Mouse (Mus musculus) limb, embryonic 12.5 days (tissue): ENCODE results near the gene P2ry6. TPM values are rescaled to one million over a fixed set of nuclear protein-coding genes. Genes with fewer than 3 reads are reported as not detected.
A peak's percentile ranks its signal among the peaks of the same experiment; 100 is the strongest.

Experiments
- ATAC-seq: fragments of 200-750 bp; cut with Nextera tagmentation; 2 replicates; pipeline ENCODE4 v1.8.0; 2017; ENCODE audit warnings: low read depth, moderate TSS enrichment; ENCODE audit not compliant: insufficient number of reproducible peaks, insufficient read depth, low FRiP score, low TSS enrichment
- H3K27ac ChIP-seq: fragments of 300-500 bp; sonication (generic); 2 replicates; pipeline ENCODE4 v1.5.1; 2016; ENCODE audit warnings: mild to moderate bottlenecking, moderate library complexity
- H3K27me3 ChIP-seq: fragments of 300-500 bp; sonication (generic); 2 replicates; pipeline ENCODE4 v1.6.1; 2016; ENCODE audit warnings: mild to moderate bottlenecking, moderate library complexity
- H3K36me3 ChIP-seq: fragments of 300-500 bp; sonication (generic); 2 replicates; pipeline ENCODE4 v1.6.1; 2016; ENCODE audit warnings: mild to moderate bottlenecking, moderate library complexity
- H3K4me1 ChIP-seq: fragments of 300-500 bp; sonication (generic); replicated peaks from 2 replicates; pipeline ENCODE4 v1.6.1; 2016
- H3K4me2 ChIP-seq: fragments of 300-500 bp; sonication (generic); 2 replicates; pipeline ENCODE4 v1.6.1; 2016; ENCODE audit warnings: mild to moderate bottlenecking, moderate library complexity
- H3K4me3 ChIP-seq: fragments of 300-500 bp; sonication (generic); replicated peaks from 2 replicates; pipeline ENCODE4 v1.5.1; 2016; ENCODE audit warnings: mild to moderate bottlenecking
- H3K9ac ChIP-seq: fragments of 300-500 bp; sonication (generic); replicated peaks from 2 replicates; pipeline ENCODE4 v1.6.1; 2016; ENCODE audit warnings: mild to moderate bottlenecking, moderate library complexity
- H3K9me3 ChIP-seq: fragments of 300-500 bp; sonication (generic); 2 replicates; pipeline ENCODE4 v1.6.1; 2016; ENCODE audit warnings: mild to moderate bottlenecking, moderate library complexity
- WGBS: fragments of 180-500 bp; shearing (Covaris S2); methylation state at CpG from one replicate; pipeline ENCODE4 v1.1.7; 2016; 5-methylcytosine and 5-hydroxymethylcytosine counted together
- polyA plus RNA-seq: library from polyadenylated mRNA; unstranded; fragments of >200 nt; fragmentation: Nextera tagmentation; extraction: Ambion mirVana; gene quantifications from 2 replicates; pipeline ENCODE4 v1.2.1, GENCODE M21; 2016

Gene P2ry6
- polyA plus RNA-seq, 1 experiment from 2014 or later = 2.0 TPM

DNA sequence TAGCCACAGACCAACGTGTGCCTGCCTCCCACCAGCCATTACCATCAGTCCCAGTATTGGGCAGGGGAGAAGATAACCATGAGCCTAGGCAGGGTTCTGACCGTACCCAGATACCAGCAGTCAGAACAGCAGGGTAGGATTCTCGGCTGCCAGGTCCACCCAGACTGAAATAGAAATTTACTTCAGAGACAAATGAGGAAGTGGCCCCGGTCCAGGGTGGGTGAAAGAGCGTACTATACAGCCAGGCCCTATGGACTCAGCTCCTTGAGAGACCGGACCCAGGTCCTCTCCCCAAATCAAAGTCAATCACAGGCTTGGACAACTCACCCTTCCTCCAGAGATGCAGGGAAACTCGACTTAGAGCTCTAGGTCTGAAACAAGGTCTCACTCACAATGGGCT, 13.3 kb downstream of the P2ry6 start:
- WGBS = 79% methylated on average over 7 of the region's 7 CpGs
- ATAC-seq = no peak
- no peak overlapping the region for H3K27ac ChIP-seq

DNA sequence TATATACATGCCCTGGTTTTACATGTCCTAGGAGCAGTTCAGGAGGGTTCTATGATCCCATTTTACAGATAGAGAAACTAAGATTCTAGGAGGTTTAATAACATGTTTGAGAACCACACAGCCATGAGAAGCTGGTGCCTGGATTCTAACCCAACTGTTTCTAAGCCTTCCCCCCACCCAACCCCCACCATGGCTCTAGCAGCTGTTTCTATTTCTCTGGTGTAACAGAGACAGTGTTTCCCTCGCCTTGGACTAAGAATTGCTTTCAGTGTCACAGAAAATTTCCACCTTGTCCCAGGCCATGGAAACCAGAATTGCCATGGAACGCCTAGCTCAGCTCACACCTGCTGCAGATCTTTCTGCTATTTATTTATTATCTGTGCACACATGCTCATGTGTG, 14.0 kb downstream of the P2ry6 start:
- Histone ChIP-seq H3K27me3 (no peaks in the 10 kb centered on the region), H3K4me2 (no peak overlapping the region), H3K9ac (no peak overlapping the region), H3K9me3 (peaks cover 4% of the 10 kb centered on the region; the same call in 1 of the 2 replicates), H3K36me3 (no peaks in the 10 kb centered on the region), H3K4me1 (0 out of 2 replicates have a peak, but pooled peaks cover 14% of the 10 kb centered on the region), H3K27ac (no peak overlapping the region), H3K4me3 (no peak overlapping the region)
- 59% methylated on average over 2 of the region's 2 CpGs for WGBS
- ATAC-seq = no peak

More for the DNA sequence above, 13.3 kb downstream of the P2ry6 start:
- H3K4me3 ChIP-seq = no peak overlapping the region
- H3K36me3 ChIP-seq = no peaks in the 10 kb centered on the region
- H3K9me3 ChIP-seq = peaks cover 4% of the 10 kb centered on the region; the same call in 1 of the 2 replicates
- H3K4me2 ChIP-seq = no peak overlapping the region
- no peaks in the 10 kb centered on the region for H3K27me3 ChIP-seq
- H3K9ac ChIP-seq = no peak overlapping the region
- H3K4me1 ChIP-seq = 0 out of 2 replicates have a peak, but pooled peaks cover 14% of the 10 kb centered on the region

DNA sequence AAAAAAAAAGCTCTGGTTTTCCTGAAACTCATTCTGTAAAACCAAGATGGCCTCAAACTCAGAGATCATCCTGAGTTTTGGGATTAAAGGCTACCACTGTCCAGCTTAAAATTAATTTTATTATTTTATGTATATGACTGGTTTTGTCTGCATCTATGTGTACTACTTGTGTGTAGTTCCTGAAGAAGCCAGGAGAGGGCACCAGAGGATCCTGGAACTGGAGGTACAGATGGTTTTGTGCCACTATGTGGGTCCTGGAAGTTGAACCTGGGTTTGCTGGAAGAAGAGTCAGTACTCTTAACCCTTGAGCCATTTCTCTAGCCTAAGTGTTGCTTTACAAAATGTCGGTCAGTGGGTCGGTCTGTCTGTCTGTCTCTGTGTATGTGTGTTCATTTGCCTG, 16.0 kb downstream of the P2ry6 start:
- Histone ChIP-seq H3K4me2 (no peak overlapping the region), H3K27ac (no peak overlapping the region), H3K4me3 (no peak overlapping the region), H3K4me1 (0 out of 2 replicates have a peak, but pooled peaks cover 4% of the 10 kb centered on the region), H3K9me3 (peaks cover 4% of the 10 kb centered on the region; the same call in 1 of the 2 replicates), H3K27me3 (no peaks in the 10 kb centered on the region), H3K9ac (no peak overlapping the region), H3K36me3 (no peaks in the 10 kb centered on the region)
- ATAC-seq = no peak
- 92% methylated on average over 2 of the region's 2 CpGs for WGBS

DNA sequence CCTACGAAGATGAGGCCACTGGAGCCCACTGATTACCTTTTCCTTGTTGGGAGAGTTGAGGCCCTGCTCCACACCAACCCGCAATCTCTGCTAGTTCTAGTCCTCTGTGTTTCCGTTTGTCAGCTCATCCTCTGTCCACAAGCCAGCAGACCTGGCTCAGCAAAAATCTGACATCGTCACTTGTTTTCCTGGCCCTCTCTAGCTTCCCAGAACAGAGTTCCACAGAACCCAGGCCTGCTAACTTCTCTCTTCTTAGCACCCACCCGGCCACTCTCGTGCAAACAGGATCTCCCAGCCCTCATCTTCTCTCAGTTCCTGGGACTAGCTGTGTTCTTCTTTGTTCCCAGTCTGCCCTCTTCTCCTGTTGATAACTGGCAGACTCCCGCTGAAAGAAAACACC, 21.8 kb downstream of the P2ry6 start:
- Histone ChIP-seq H3K27ac (no peak overlapping the region), H3K4me1 (peaks cover 8% of the 10 kb centered on the region; the same call in 1 of the 2 replicates), H3K36me3 (no peaks in the 10 kb centered on the region), H3K4me2 (no peak overlapping the region), H3K4me3 (no peak overlapping the region), H3K9me3 (no peaks in the 10 kb centered on the region), H3K9ac (no peak overlapping the region), H3K27me3 (no peaks in the 10 kb centered on the region)
- ATAC-seq = no peak
- WGBS = 86% methylated on average over 7 of the region's 7 CpGs

DNA sequence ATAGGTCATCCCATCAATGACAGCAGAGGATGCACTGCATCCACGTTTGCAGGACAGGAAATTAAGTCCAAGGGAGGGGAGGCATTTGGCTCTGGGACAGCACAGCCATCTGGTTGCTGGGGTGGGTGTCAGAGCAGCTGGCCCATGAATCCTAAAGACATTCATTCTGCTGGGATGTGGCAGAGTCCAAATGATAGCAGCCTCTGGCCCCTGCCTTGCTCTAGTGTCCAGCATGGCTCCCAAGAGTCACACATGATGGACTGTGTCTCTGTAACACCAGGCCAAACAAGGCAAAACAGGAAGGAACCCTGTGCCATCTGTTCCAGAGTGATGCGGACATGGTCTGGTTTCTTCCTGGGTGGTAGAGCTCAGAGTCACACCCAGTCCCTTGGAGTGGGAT, 22.5 kb downstream of the P2ry6 start:
- 46% methylated on average over 2 of the region's 2 CpGs for WGBS
- no peak overlapping the region for H3K27ac ChIP-seq
- no peak for ATAC-seq
- no peaks in the 10 kb centered on the region for H3K9me3 ChIP-seq
- H3K4me3 ChIP-seq = no peak overlapping the region
- H3K9ac ChIP-seq = no peak overlapping the region
- peaks cover 8% of the 10 kb centered on the region; the same call in 1 of the 2 replicates for H3K4me1 ChIP-seq
- H3K27me3 ChIP-seq = no peaks in the 10 kb centered on the region
- H3K36me3 ChIP-seq = no peaks in the 10 kb centered on the region
- H3K4me2 ChIP-seq = no peak overlapping the region

DNA sequence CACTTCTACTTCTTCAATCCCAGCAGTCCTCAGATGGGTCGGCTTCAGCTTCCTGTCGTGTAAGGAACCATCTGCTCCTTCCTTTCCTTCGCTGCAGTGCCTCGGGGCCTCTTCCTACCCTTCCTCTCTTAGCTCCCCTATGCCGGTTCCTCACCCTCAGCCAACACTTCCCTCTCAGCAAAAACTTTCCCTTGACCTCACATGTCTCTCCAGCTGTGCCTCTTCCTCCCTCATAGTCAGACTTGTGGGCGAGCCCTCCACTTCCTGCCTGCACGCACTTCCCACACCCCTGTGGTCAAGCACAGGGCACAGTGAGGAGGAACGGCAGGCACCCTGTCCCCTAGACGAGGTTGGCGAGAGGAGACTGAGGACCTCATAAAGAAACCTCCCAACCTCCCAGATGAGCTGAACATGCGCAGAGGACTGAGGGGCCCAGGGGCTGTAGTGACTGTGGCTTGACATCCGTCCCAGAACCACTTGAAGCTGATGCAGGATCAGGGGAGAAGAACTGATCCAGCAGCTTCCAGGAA, 23.9 kb downstream of the P2ry6 start:
- 53% methylated on average over 12 of the region's 12 CpGs for WGBS
- no peak overlapping the region for H3K9ac ChIP-seq
- no peak for ATAC-seq
- H3K27ac ChIP-seq = 0 out of 2 replicates have a peak overlapping the region, but pooled peaks have one; percentile 24
- H3K4me3 ChIP-seq = no peak overlapping the region
- no peaks in the 10 kb centered on the region for H3K36me3 ChIP-seq
- H3K27me3 ChIP-seq = no peaks in the 10 kb centered on the region
- H3K9me3 ChIP-seq = no peaks in the 10 kb centered on the region
- peaks cover 8% of the 10 kb centered on the region; the same call in 1 of the 2 replicates for H3K4me1 ChIP-seq
- no peak overlapping the region for H3K4me2 ChIP-seq

DNA sequence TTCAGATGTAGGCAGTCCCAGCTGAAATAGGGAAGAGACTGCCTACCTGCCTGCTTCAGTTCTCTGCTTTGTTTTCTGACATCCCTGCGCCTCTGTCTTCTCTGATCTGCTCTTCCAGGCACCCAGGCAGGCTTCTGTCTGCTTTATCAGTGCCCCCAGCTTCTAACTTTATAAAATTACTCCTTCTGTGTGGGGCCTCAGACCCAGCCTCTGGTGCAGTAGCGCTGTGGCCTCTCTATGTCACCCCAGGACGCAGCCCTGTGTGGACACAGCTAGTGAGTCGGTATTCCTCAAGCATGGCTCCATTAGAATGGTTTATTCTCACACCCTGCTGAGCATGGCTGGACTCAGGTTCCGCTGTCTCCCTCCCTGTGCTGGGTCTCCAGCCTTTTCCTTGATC, 24.4 kb downstream of the P2ry6 start:
- H3K9ac ChIP-seq = no peak overlapping the region
- H3K27me3 ChIP-seq = no peaks in the 10 kb centered on the region
- no peaks in the 10 kb centered on the region for H3K36me3 ChIP-seq
- H3K4me3 ChIP-seq = no peak overlapping the region
- no peaks in the 10 kb centered on the region for H3K9me3 ChIP-seq
- H3K4me1 ChIP-seq = peaks cover 8% of the 10 kb centered on the region; the same call in 1 of the 2 replicates
- no peak for ATAC-seq
- WGBS = 79% methylated on average over 5 of the region's 5 CpGs
- H3K27ac ChIP-seq = peak overlapping the region; percentile 24; the same call in 1 of the 2 replicates
- H3K4me2 ChIP-seq = no peak overlapping the region

DNA sequence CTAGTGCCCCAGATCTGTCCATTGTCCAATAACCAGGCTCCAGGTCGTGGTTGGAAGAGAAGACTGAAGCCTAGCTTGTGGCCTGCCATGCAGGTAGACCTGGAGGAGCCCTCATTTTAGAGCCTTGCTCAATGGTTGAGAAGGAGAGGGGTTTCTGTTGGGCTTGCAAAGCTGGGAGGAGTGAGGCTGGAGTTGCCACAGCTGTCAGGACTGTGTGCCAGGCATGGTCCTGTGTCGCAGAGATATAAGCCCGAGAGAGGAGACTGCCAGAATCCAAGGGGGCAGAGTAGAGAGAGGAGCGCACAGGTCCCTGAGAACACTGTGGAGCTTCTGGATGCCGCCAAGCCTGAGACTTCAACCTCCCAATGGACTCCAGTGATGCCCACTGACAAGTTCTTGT, 29.7 kb downstream of the P2ry6 start:
- Histone ChIP-seq H3K27ac (no peak overlapping the region), H3K27me3 (no peaks in the 10 kb centered on the region), H3K4me2 (no peak overlapping the region), H3K36me3 (no peaks in the 10 kb centered on the region), H3K9ac (no peak overlapping the region), H3K9me3 (no peaks in the 10 kb centered on the region), H3K4me1 (peaks cover 15% of the 10 kb centered on the region), H3K4me3 (no peak overlapping the region)
- WGBS = 82% methylated on average over 5 of the region's 5 CpGs
- ATAC-seq = no peak

DNA sequence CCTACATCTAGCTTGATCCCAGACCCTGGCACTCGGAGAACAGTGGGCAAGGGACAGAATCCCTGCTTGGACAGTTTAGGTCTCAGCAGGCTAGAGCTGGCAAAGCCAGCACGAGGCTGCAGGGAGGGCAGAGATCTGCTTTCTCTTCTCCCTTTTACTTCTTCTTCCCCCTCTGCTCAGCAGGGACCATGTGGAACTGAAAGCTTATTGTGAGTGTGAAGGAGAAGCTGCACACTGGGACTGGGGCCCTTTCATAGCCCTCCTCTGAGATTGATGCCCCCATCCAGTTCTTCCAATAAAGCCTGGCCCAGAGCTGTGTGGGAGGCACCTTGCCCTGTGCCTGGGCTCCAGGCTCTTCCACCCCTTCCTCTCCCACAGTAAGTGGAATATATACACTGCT, 30.1 kb downstream of the P2ry6 start:
- no peaks in the 10 kb centered on the region for H3K36me3 ChIP-seq
- no peak overlapping the region for H3K4me2 ChIP-seq
- H3K4me3 ChIP-seq = no peak overlapping the region
- no peaks in the 10 kb centered on the region for H3K27me3 ChIP-seq
- peaks cover 15% of the 10 kb centered on the region for H3K4me1 ChIP-seq
- H3K9ac ChIP-seq = 0 out of 2 replicates have a peak overlapping the region, but pooled peaks have one; percentile 5
- 66% methylated on average over 2 of the region's 2 CpGs for WGBS
- no peak for ATAC-seq
- H3K9me3 ChIP-seq = no peaks in the 10 kb centered on the region
- no peak overlapping the region for H3K27ac ChIP-seq

DNA sequence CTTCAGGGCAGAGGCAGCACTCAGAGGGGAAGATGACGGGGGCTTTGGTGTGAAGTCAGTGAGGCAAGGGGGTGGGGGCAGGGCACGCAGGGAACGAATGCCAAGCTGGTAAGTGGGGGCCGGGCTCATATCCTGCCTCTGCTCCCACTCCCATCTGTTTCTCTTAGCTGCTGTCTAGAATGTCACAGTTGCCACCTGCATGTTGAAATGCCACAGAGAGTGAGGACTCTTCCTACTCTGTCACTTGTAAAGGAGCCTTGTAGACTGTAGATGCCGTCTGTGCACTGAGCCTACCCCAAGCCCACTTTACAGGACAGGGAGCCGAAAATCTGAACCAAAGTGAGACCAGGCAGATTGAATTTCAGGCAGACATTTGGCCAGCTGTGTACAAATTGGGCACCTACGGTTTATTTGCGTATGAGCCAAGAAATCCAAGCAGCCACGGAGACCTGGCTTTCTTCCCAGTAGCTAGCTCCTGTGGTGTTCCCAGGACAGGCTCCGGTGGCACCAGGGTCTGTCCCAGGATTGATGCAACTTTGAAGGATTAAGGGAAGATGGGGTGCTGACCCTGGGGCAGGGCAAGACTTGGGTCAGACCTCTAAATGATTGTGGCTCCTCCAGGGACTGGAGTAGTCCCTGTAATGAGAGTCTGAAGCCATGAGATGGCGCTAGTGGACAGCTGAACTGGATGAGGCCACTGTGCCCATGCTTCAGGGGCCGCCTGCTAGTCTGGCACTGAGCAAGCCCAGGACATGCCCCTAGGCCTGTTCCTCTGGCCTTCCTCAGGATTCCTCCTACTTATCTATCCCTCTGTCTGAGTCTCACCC, 31.4 kb downstream of the P2ry6 start:
- 0 out of 2 replicates have a peak overlapping the region, but pooled peaks have one; percentile 17 for H3K27ac ChIP-seq
- H3K9ac ChIP-seq = no peak overlapping the region
- WGBS = 35% methylated on average over 12 of the region's 12 CpGs
- ATAC-seq = no peak
- H3K4me2 ChIP-seq = no peak overlapping the region
- H3K4me3 ChIP-seq = no peak overlapping the region
- H3K36me3 ChIP-seq = no peaks in the 10 kb centered on the region
- peaks cover 15% of the 10 kb centered on the region for H3K4me1 ChIP-seq
- H3K9me3 ChIP-seq = no peaks in the 10 kb centered on the region
- no peaks in the 10 kb centered on the region for H3K27me3 ChIP-seq

DNA sequence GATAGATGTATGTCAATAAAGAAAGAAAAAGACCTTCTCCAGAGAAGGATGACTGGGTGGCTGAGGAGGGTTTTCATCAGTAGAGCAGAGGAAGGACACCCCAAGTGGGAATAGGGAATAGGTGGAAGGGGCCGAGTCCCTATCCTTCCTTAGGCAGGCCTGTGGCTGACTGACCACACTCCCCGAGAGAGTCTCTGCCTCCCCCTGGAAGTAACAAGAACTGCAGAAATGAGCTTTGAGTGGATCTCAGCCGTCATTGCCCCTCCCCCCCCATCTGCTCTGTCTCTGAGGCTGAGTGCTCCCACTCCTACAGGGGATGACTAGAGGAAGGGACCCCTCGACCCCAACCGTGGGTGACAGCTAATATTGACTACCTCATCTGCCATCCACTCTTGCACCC, 33.3 kb downstream of the P2ry6 start:
- ATAC-seq = no peak
- no peaks in the 10 kb centered on the region for H3K9me3 ChIP-seq
- no peaks in the 10 kb centered on the region for H3K36me3 ChIP-seq
- no peak overlapping the region for H3K4me3 ChIP-seq
- H3K4me2 ChIP-seq = no peak overlapping the region
- H3K9ac ChIP-seq = no peak overlapping the region
- WGBS = 55% methylated on average over 5 of the region's 5 CpGs
- H3K4me1 ChIP-seq = peaks cover 15% of the 10 kb centered on the region
- H3K27ac ChIP-seq = no peak overlapping the region
- H3K27me3 ChIP-seq = no peaks in the 10 kb centered on the region
